Mouse (Mus musculus) thymus, postnatal 4 days (tissue): Measurements from ENCODE around the gene Twf1.
A peak's percentile ranks its signal among the peaks of the same experiment; 100 is the strongest.

ENCODE experiments used
- DNase-seq: peaks from one replicate; pipeline ENCODE4 v3.0.0; 2021

Twf1 gene

GRCm38 (mm10) chr15:94571501-94571900 lies 18.2 kb downstream of the Twf1 start:
- DNase-seq, result no peak

- DNase-seq, result no peak
Observed at GRCm38 (mm10) chr15:94568496-94569182, 21.1 kb downstream of the Twf1 start.

GRCm38 (mm10) chr15:94565854-94566253 lies 23.8 kb downstream of the Twf1 start:
- no peak for DNase-seq

- no peak for DNase-seq
Observed at GRCm38 (mm10) chr15:94564909-94565308, 24.8 kb downstream of the Twf1 start.

GRCm38 (mm10) chr15:94558895-94559656 lies 30.6 kb downstream of the Twf1 start:
- DNase-seq, result no peak

GRCm38 (mm10) chr15:94557442-94557841 lies 32.2 kb downstream of the Twf1 start:
- DNase-seq, result peak; percentile 92

- DNase-seq, result no peak
Observed at GRCm38 (mm10) chr15:94553536-94553935, 36.2 kb downstream of the Twf1 start.

- no peak for DNase-seq
Observed at GRCm38 (mm10) chr15:94544844-94545243, 44.8 kb downstream of the Twf1 start.

- DNase-seq, result no peak
Observed at GRCm38 (mm10) chr15:94544052-94544636, 45.5 kb downstream of the Twf1 start.

GRCm38 (mm10) chr15:94543409-94544051 lies 46.2 kb downstream of the Twf1 start, which contains the start of the genes Pus7l and Irak4:
Gene Pus7l, minus strand, starts transcription at chr15:94543547.
Gene Irak4, plus strand, starts transcription at chr15:94543643.
- DNase-seq, result peak; percentile 95

GRCm38 (mm10) chr15:94542567-94543408 lies 46.9 kb downstream of the Twf1 start:
- no peak for DNase-seq

GRCm38 (mm10) chr15:94539296-94539695 lies 50.4 kb downstream of the Twf1 start:
- no peak for DNase-seq

- no peak for DNase-seq
Observed at GRCm38 (mm10) chr15:94535521-94535920, 54.2 kb downstream of the Twf1 start.

- no peak for DNase-seq
Observed at GRCm38 (mm10) chr15:94532956-94533355, 56.7 kb downstream of the Twf1 start.

GRCm38 (mm10) chr15:94532306-94532705 lies 57.4 kb downstream of the Twf1 start:
- no peak for DNase-seq

GRCm38 (mm10) chr15:94530519-94530918 lies 59.2 kb downstream of the Twf1 start:
- no peak for DNase-seq
